Mouse (Mus musculus) monocyte, adult 5-6 weeks (primary cell): ENCODE data around the gene Ptgir. TPM values are rescaled to one million over a fixed set of nuclear protein-coding genes. Genes with fewer than 3 reads are reported as not detected.
A peak's percentile ranks its signal among the peaks of the same experiment; 100 is the strongest.

Source experiments
- ATAC-seq: fragments of 153-309, 156-312 bp; replicated peaks from 2 replicates; pipeline ENCODE4 v1.8.0; 2017; ENCODE audit warnings: mild to moderate bottlenecking; ENCODE audit not compliant: low TSS enrichment, insufficient number of reproducible peaks, severe bottlenecking, poor library complexity, low FRiP score
- total RNA-seq: library from RNA; stranded (forward); fragments of 200-1000, 200-491, 200-594 nt; gene quantifications from 3 replicates; pipeline ENCODE4 v1.2.3, GENCODE M21; 2017

Ptgir gene
- total RNA-seq, 1 experiment from 2014 or later, result 15.4 TPM

DNA sequence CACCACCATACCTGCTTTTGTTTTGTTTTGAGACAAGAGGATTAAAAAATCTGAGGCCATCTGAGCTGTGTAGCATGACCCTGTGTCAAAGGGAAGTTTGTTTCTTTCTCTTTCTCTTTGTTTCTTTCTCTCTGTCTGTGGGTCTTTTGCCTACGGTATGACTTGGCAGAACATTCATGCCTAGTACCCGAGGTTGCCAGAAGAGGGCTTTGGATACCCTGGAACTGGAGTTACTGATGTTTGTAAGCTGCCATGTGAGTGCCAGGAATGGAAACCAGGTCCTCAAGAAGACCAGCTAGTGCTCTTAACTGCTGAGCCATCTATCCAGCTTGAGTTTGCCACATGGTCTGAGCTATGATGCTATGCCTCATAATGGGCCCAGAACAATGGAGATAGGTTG is 22.1 kb downstream of the Ptgir start:
- no peak for ATAC-seq

DNA sequence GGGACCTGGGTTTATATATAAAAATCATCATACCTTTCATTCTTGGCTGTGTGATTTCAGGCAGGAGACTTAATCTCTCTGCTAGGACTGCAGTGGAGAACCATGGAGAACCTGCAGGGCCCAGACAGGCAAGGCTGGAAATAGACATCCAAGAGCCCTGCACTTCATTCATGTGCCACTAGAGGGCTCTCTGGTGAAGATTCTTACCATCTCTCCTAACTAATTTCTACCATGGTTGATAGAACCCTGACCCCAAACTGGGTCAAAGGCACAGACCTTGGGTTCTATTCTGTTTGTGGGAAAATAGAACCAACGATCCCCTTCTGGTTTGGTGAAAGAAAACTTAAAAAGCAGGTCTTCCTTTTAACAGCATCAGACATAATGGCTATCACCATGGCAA is 24.6 kb downstream of the Ptgir start:
- ATAC-seq, result peak; percentile 75

- peak; percentile 74 for ATAC-seq
Measured at GRCm38 (mm10) chr7:16931968-16932627, 25.8 kb downstream of the Ptgir start.

- no peak for ATAC-seq
Measured at GRCm38 (mm10) chr7:16932704-16933577, 26.7 kb downstream of the Ptgir start.

GRCm38 (mm10) chr7:16937312-16937711 is 31.0 kb downstream of the Ptgir start:
- ATAC-seq, result no peak

- ATAC-seq, result no peak
Measured at GRCm38 (mm10) chr7:16938117-16938791, 32.0 kb downstream of the Ptgir start.

- ATAC-seq, result no peak
Measured at GRCm38 (mm10) chr7:16940292-16940691, 34.0 kb downstream of the Ptgir start.

- ATAC-seq, result no peak
Measured at GRCm38 (mm10) chr7:16942861-16943260, 36.6 kb downstream of the Ptgir start.

DNA sequence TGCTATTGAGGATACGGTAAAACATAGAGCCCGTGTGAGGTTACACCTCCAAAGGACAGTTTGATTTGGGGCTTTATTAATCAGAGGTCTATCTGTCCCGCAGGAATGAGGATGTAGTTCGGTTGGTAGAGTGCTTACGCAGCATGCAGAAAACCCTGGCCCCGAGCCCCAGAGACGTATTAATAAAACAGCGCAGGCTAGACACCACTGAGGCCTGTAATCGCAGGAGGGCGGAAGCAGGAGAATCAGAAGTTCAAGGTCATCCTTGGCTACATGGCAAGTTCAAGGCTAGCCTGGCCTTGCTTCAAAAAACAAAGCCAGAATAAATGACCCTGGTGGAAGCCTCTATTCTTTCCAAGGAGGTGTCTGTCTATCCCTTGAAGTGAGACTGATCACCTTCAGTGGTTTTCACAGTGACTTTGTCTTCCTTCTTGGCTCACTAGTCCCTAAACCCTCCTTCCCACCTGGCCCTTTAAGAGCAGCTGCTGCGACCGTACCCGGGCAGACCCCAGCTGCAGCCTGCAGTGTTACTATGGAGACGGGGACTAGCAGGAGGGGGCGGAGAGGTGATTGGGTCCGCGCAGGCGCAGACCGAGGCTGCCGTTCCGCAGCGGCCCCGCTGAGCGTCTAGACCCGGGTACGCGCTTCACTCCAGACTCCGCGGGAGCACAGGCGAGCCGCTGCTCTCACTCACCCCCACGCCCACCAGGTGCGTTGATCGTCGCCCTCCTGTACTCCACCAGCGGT is 37.9 kb downstream of the Ptgir start, which contains the start of gene Pnmal2:
Gene Pnmal2 (plus strand): TSS at position 622 of the 747 bp plus-strand sequence.
- ATAC-seq, result no peak

DNA sequence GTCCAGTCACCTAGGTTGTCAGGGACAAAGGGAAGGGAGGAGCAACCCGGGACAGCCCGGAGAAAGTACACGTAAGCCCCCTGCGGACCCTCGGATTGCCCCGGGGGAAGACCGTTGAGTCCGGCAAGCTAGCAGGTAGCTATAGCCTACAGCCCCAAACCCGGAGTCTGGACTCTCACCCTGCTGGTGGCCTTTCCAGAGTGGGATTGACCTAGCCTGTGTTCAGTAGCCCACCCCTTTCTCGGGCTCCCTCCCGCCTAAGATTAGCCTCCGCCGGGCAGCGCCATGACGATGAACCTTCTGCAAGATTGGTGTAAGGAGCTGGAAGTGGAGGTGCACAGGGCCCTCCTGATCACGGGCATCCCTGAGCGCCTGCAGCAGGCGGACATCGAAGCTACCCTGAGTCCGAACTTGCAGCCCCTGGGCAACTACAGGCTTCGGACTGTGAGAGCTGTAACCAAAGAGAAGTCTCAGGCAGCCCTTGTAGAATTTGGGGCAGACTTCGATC is 38.6 kb downstream of the Ptgir start:
- ATAC-seq, result no peak

DNA sequence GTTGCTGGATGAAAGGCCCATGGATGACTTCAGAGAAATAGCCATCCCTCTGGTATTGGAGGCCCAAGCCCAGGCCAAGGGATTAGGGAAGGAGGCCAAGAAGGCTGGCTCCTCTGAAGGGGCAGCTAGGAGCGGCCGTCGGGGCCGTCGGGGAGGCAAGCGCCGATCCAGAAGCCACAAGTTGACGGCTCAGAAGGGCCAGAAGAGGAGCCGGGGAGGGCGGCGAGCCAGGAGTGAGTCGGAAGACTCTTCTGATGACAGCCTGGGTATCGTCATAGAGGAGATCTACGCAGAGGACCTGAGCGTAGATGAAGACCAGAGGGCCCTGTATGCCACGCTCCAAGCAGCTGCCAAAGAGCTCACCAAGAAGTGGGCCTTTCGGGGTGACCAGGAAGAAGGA is 39.1 kb downstream of the Ptgir start:
- no peak for ATAC-seq

GRCm38 (mm10) chr7:16946441-16947348 is 40.4 kb downstream of the Ptgir start:
- no peak for ATAC-seq

- ATAC-seq, result no peak
Measured at GRCm38 (mm10) chr7:16947349-16947895, 41.1 kb downstream of the Ptgir start.

DNA sequence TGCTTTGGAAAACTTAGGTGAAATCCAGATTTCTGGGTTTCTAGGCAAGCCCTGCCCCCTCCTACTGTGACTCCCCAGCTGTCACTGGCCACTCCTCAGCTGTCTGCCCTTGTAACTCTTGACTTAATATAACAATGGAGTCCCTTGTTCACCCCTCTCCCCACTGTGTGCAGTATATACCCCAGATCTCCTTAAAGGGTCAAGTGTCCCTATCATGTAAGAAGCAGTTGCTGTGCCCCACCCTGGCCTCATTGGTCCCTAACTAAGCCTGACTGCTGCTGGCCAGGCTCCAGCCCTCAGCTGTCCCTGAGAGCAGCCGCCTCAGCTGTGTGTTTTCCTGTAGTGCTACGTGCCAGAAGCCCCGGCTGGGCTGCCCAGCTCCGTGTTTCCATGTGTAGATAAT is 41.7 kb downstream of the Ptgir start:
- no peak for ATAC-seq

GRCm38 (mm10) chr7:16948923-16949458 is 42.7 kb downstream of the Ptgir start:
- no peak for ATAC-seq

DNA sequence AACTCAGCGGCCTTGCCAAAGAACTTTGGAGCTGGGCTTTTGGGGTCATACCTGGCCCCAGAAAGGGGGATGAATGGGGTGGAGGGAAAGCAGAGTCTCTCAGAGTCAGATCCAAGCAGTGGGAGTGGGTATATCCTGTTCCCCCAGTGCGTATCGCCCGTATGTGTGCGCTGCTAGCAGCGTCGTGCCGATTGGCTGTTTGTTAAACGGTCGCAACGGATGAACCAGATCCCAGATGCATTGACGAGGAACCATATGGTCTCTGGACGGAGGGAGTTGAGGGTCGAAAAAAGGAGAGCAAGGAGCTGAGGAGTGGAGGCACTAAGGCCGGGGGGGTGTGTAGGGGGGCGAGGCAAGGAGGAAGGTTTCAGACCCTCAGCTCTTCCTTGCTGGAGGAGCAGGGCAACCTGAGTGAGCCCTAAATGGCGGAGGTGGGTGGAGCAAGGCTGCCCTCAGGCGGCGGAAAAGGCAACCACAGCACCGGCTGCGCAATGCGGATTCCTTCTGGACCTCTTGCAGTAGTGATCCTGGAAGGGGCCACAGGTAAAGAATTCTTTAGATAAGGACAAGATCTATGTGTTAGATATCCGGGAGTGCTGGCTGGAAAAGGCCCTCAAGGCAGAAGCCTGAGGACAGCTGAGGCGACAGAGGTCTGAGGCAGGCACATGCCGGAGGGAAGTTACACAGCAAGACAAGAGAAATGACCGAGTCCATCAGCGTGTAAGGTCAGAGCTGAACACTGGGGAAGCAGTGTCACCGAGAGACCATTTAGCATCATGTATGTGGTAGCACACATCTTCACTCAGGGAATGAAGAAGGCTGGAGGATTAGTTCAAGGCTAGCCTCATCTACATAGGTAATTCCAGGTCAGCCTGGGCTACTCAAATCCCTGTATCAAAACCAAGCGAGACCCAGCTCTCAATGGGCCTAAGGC is 43.9 kb downstream of the Ptgir start:
- peak; percentile 63 for ATAC-seq
